Mouse (Mus musculus): ENCODE results near the gene App. TPM values are rescaled to one million over a fixed set of nuclear protein-coding genes. Genes with fewer than 3 reads are reported as not detected.

Gene App
- total and polyA plus RNA-seq, 2 experiments from 2014 or later, result 433 to 493 TPM

DNA sequence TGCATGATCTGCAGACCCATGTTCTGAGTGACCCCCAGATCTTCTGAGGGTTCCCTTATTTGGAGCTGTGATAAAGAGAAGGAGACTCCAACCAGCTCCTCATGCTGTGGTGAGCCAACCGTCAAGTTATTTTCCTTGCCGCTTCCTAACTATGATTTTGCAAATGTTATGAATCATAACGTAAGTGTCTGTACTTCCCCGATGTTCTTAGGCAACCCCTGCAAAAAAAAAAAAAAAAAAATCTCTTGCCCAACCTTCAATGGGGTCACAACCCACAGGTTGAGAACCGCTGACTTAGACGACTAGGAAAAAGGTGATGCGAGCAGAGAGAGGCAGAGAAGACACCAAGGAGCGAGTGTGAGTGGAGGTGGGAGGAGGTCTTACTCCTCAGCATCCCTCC lies 21.1 kb downstream of the App start:
- ATAC-seq (no peak), DNase-seq (no peak)
- no peak for TF ChIP-seq CTCF (IDR thresholded peaks at IDR 0.05; ENCODE audit: low read depth)
- Histone ChIP-seq H3K36me3 (ENCODE audit: insufficient read depth) (no peaks in the 10 kb centered on the region), H3K4me2 (ENCODE audit: low read depth) (no peak overlapping the region), H3K9ac (no peak overlapping the region), H3K4me3 (ENCODE audit: low read depth, low read length) (no peak overlapping the region), H3K4me1 (ENCODE audit: insufficient read depth) (no peaks in the 10 kb centered on the region), H3K27me3 (ENCODE audit: insufficient read depth, low read length) (no peaks in the 10 kb centered on the region), H3K9me3 (ENCODE audit: low read length) (no peaks in the 10 kb centered on the region), H3K27ac (ENCODE audit: low read depth, low read length) (no peak overlapping the region)
- 92% methylated on average over 8 of the region's 8 CpGs for WGBS

DNA sequence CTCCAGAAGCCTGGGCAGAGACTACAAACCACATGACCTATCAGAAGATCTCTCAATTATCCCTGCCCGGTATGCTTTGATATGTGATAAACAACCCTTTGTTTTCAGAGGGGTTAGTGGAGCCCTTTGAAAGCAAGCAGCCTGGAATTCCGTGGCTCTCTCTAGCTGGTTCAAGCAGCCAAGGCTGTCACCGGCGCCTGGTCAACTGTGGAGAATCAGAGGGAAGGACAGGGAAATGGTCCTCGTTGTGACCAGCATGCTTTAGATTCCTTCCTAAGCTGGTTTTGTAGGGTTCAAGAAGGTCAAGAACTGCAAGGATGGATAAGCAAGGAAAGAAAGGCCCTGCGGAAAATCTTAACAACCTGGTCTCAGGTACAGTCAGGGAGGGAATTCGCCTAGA lies 21.9 kb downstream of the App start:
- WGBS, result 31% methylated on average over 7 of the region's 7 CpGs
- no peaks in the 10 kb centered on the region for H3K9me3 ChIP-seq (ENCODE audit: low read length)
- TF ChIP-seq CTCF (IDR thresholded peaks at IDR 0.05; ENCODE audit: low read depth), result no peak
- no peaks in the 10 kb centered on the region for H3K27me3 ChIP-seq (ENCODE audit: insufficient read depth, low read length)
- DNase-seq, result no peak
- H3K4me2 ChIP-seq (ENCODE audit: low read depth), result no peak overlapping the region
- no peak for ATAC-seq
- H3K27ac ChIP-seq (ENCODE audit: low read depth, low read length), result no peak overlapping the region
- no peak overlapping the region for H3K4me3 ChIP-seq (ENCODE audit: low read depth, low read length)
- H3K4me1 ChIP-seq (ENCODE audit: insufficient read depth), result no peaks in the 10 kb centered on the region
- H3K9ac ChIP-seq, result no peak overlapping the region
- H3K36me3 ChIP-seq (ENCODE audit: insufficient read depth), result no peaks in the 10 kb centered on the region

DNA sequence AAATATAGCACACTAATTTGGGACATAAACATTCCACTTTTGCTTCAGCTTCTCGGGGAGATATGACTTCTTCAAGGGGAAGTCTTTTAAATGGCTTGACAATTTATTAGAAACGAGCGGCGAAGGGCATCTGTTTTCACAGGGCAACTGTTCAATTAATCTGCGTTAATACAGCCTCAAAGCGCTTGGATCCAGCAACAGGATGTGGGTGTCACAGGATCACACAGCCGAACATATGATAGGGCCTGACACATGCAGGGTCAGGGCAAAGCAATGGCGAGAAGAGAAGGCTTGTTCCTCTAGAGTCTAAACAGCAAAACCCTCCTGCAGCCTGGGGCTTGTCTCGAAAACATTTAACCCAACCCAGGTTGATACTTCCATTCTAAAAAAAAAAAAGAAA lies 22.7 kb downstream of the App start:
- Histone ChIP-seq H3K27ac (ENCODE audit: low read depth, low read length) (no peak overlapping the region), H3K9ac (no peak overlapping the region), H3K36me3 (ENCODE audit: insufficient read depth) (no peaks in the 10 kb centered on the region), H3K9me3 (ENCODE audit: low read length) (no peaks in the 10 kb centered on the region), H3K27me3 (ENCODE audit: insufficient read depth, low read length) (no peaks in the 10 kb centered on the region), H3K4me2 (ENCODE audit: low read depth) (no peak overlapping the region), H3K4me1 (ENCODE audit: insufficient read depth) (no peaks in the 10 kb centered on the region), H3K4me3 (ENCODE audit: low read depth, low read length) (no peak overlapping the region)
- DNase-seq (no peak), ATAC-seq (no peak)
- 49% methylated on average over 9 of the region's 9 CpGs for WGBS
- no peak for TF ChIP-seq CTCF (IDR thresholded peaks at IDR 0.05; ENCODE audit: low read depth)

DNA sequence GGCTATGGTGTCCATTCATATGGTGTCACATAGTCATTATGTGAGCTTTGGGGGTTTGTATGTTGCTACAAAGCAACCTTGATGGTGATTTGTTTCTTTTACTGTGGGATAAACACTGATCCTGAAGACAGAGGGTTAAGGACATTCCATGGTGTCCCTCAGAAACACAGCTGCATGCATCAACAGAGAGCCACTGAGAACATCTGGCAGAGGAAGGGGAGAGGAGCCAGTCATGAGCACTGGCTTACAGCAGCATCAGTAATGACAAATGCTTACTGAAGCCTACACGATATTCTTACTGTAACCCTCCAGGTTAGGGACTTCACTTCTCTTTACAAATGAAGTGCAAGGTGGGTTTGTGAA lies 24.1 kb downstream of the App start:
- DNase-seq (no peak), ATAC-seq (no peak)
- TF ChIP-seq CTCF (IDR thresholded peaks at IDR 0.05; ENCODE audit: low read depth), result no peak
- Histone ChIP-seq H3K9me3 (ENCODE audit: low read length) (no peaks in the 10 kb centered on the region), H3K4me1 (ENCODE audit: insufficient read depth) (no peaks in the 10 kb centered on the region), H3K4me3 (ENCODE audit: low read depth, low read length) (no peak overlapping the region), H3K27me3 (ENCODE audit: insufficient read depth, low read length) (no peaks in the 10 kb centered on the region), H3K27ac (ENCODE audit: low read depth, low read length) (no peak overlapping the region), H3K36me3 (ENCODE audit: insufficient read depth) (no peaks in the 10 kb centered on the region), H3K4me2 (ENCODE audit: low read depth) (no peak overlapping the region), H3K9ac (no peak overlapping the region)
- 80% methylated on average over 1 of the region's 1 CpGs for WGBS

DNA sequence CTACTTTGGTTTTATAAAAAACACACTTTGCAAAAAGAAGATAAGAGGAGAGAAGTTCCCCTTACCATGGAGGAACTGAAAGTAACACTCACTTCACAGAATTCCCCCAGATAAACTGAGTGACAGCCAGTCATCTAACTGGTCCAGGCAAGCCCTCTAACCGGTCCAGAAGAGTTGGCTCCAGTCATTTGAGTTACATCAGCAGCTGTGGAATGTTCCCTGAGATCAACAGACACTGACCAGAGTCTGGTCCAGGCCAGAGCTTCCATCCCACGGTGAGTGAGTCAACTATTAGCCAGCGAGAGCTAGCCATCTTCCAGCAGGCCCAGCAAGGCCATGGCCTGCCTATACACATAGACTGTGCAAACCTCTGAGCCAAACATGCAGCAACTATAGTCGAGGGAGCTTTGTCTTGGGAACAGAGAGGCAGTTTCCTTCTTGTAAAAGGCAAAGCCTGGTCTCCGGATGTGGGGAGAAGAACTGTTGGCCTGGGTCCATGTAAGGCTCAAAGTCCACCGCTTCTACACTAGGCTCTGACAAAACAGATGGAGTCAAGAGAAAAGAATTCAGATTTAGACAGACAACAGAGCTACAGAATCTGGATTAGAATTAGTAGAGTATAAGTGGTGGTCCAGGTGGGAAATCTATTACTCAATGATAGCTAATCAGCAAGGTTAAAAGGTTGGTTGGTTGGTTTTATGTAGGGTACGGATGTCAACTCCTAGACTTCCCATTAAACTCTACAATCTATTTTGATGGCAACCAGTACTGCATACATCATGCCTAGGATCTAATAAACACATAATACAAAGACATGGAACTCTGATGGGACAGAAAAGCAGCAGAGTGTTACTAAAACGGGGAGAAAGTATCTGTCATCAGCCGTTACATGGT lies 24.7 kb downstream of the App start:
- 0 out of 2 replicates have a peak, but pooled peaks have one; percentile 25 for ATAC-seq
- Histone ChIP-seq H3K4me2 (ENCODE audit: low read depth) (no peak overlapping the region), H3K4me3 (ENCODE audit: low read depth, low read length) (no peak overlapping the region), H3K9ac (no peak overlapping the region), H3K36me3 (ENCODE audit: insufficient read depth) (no peaks in the 10 kb centered on the region), H3K27me3 (ENCODE audit: insufficient read depth, low read length) (no peaks in the 10 kb centered on the region), H3K27ac (ENCODE audit: low read depth, low read length) (no peak overlapping the region), H3K9me3 (ENCODE audit: low read length) (no peaks in the 10 kb centered on the region), H3K4me1 (ENCODE audit: insufficient read depth) (no peaks in the 10 kb centered on the region)
- 66% methylated on average over 9 of the region's 9 CpGs for WGBS
- DNase-seq, result no peak
- no peak for TF ChIP-seq CTCF (IDR thresholded peaks at IDR 0.05; ENCODE audit: low read depth)

DNA sequence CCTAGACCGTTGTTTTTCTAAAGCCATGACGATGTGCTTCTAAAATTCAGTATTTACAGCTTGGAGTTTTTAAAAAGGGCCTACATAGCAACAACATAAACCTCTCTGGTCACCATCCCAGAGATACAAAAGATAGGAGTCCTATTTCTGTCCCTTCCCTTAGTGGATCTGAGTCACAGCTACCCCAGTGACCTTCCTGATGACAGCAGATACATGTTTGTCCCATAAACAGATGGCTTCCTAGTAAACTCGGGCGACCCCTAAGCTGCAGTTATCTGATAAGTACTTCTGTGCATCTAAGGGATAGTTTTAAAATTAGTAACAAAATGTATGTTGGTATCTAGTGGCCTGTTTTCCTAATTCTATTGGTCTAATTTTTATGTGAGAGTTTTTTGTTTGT lies 26.1 kb downstream of the App start:
- TF ChIP-seq CTCF (IDR thresholded peaks at IDR 0.05; ENCODE audit: low read depth), result no peak
- no peak for ATAC-seq
- no peaks in the 10 kb centered on the region for H3K27me3 ChIP-seq (ENCODE audit: insufficient read depth, low read length)
- no peak overlapping the region for H3K4me3 ChIP-seq (ENCODE audit: low read depth, low read length)
- H3K4me1 ChIP-seq (ENCODE audit: insufficient read depth), result no peaks in the 10 kb centered on the region
- no peaks in the 10 kb centered on the region for H3K36me3 ChIP-seq (ENCODE audit: insufficient read depth)
- 92% methylated on average over 4 of the region's 4 CpGs for WGBS
- no peak overlapping the region for H3K4me2 ChIP-seq (ENCODE audit: low read depth)
- no peaks in the 10 kb centered on the region for H3K9me3 ChIP-seq (ENCODE audit: low read length)
- no peak for DNase-seq
- no peak overlapping the region for H3K27ac ChIP-seq (ENCODE audit: low read depth, low read length)
- no peak overlapping the region for H3K9ac ChIP-seq

DNA sequence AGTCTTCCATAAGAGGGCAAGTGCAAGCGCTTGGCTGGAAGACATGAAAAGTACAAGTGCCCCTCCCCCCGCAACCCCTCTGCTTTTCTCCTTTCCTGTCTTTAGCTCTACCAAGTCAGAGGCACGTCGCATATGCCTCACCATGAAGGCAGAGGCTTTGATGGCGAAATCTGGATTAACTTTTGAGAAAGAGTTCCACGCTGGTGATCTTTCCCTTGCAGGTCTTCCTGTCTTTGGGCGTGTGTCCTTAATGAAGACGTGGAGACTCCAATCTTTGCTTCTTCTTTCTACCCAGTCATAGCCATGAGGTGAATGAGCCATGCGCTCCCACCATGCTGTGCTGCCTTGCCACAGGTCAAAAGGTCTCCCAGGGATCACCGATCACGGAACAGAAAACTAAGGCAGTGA lies 27.8 kb downstream of the App start:
- H3K9ac ChIP-seq, result no peak overlapping the region
- WGBS, result 62% methylated on average over 11 of the region's 11 CpGs
- H3K4me2 ChIP-seq (ENCODE audit: low read depth), result no peak overlapping the region
- H3K9me3 ChIP-seq (ENCODE audit: low read length), result no peaks in the 10 kb centered on the region
- no peak overlapping the region for H3K4me3 ChIP-seq (ENCODE audit: low read depth, low read length)
- H3K27me3 ChIP-seq (ENCODE audit: insufficient read depth, low read length), result no peaks in the 10 kb centered on the region
- no peak overlapping the region for H3K27ac ChIP-seq (ENCODE audit: low read depth, low read length)
- H3K36me3 ChIP-seq (ENCODE audit: insufficient read depth), result no peaks in the 10 kb centered on the region
- H3K4me1 ChIP-seq (ENCODE audit: insufficient read depth), result no peaks in the 10 kb centered on the region
- DNase-seq (no peak), ATAC-seq (no peak)
- TF ChIP-seq CTCF (IDR thresholded peaks at IDR 0.05; ENCODE audit: low read depth), result no peak

Measured in forebrain, postnatal 0 days (tissue).